Mouse (Mus musculus) liver, embryonic 14.5 days (tissue): Measurements from ENCODE around the gene Elfn1. TPM values are rescaled to one million over a fixed set of nuclear protein-coding genes. Genes with fewer than 3 reads are reported as not detected.
A peak's percentile ranks its signal among the peaks of the same experiment; 100 is the strongest.

Experiments
- ATAC-seq: fragments of 200-750 bp; cut with Nextera tagmentation; 2 replicates; pipeline ENCODE4 v1.8.0; 2017; ENCODE audit warnings: moderate number of reproducible peaks, mild to moderate bottlenecking, moderate library complexity; ENCODE audit not compliant: insufficient read depth
- DNase-seq, 3 experiments: peaks; one replicate each; pipeline ENCODE4 v3.0.0-alpha.2; 2012 to 2013; ENCODE audit warnings: low read depth in 3 of 3, low spot score in 3 of 3
- H3K27ac ChIP-seq: fragments of 300-500 bp; sonication (generic); 2 replicates; pipeline ENCODE4 v1.5.1; 2014; ENCODE audit warnings: moderate library complexity, mild to moderate bottlenecking, control low read depth, inconsistent platforms
- H3K27me3 ChIP-seq: fragments of 300-500 bp; sonication (generic); 2 replicates; pipeline ENCODE4 v1.6.1; 2014; ENCODE audit warnings: mild to moderate bottlenecking, low read length, moderate library complexity; ENCODE audit not compliant: control insufficient read depth, insufficient read depth
- H3K36me3 ChIP-seq: fragments of 300-500 bp; sonication (generic); replicated peaks from 2 replicates; pipeline ENCODE4 v1.6.1; 2014; ENCODE audit warnings: low read depth; ENCODE audit not compliant: control insufficient read depth, insufficient read depth
- H3K4me1 ChIP-seq, 2 experiments: fragments of 200-500 bp in 1 of 2; fragments of 300-500 bp in 1 of 2; sonication (generic) in 1 of 2; replicated peaks; 2 replicates each; pipeline ENCODE4 v1.6.1; 2012 to 2014; ENCODE audit warnings: antibody characterized with exemption in 1 of 2, inconsistent platforms in 1 of 2, low read length in 1 of 2; ENCODE audit not compliant: control insufficient read depth in 2 of 2, insufficient read depth in 2 of 2
- H3K4me2 ChIP-seq: fragments of 300-500 bp; sonication (generic); 2 replicates; pipeline ENCODE4 v1.6.1; 2014; ENCODE audit warnings: low read depth, mild to moderate bottlenecking, control low read depth, moderate library complexity
- H3K4me3 ChIP-seq, 2 experiments: fragments of 200-500 bp in 1 of 2; fragments of 300-500 bp in 1 of 2; sonication (generic) in 1 of 2; 2 replicates each; pipeline ENCODE4 v1.5.1; 2012 to 2014; ENCODE audit warnings: low read depth in 2 of 2, low read length in 2 of 2, mild to moderate bottlenecking in 2 of 2, control low read depth in 1 of 2, inconsistent platforms in 1 of 2, moderate library complexity in 1 of 2; ENCODE audit not compliant: insufficient read depth in 1 of 2
- H3K9ac ChIP-seq: fragments of 300-500 bp; sonication (generic); replicated peaks from 2 replicates; pipeline ENCODE4 v1.6.1; 2014; ENCODE audit warnings: mild to moderate bottlenecking, control low read depth, moderate library complexity
- H3K9me3 ChIP-seq: fragments of 300-500 bp; sonication (generic); 2 replicates; pipeline ENCODE4 v1.6.1; 2016; ENCODE audit warnings: low read length, mixed read lengths; ENCODE audit not compliant: control insufficient read depth
- CTCF ChIP-seq: IDR thresholded peaks from 2 replicates; pipeline ENCODE4 v1.5.1; 2016; ENCODE audit warnings: antibody characterized with exemption, low read depth, control low read depth
- EP300 ChIP-seq: IDR thresholded peaks from 2 replicates; pipeline ENCODE4 v1.6.1; 2016; ENCODE audit warnings: antibody characterized with exemption, low read depth
- WGBS: fragments of 180-500 bp; shearing (Covaris S2); extraction: QIAGEN DNeasy Blood & Tissue Kit; methylation state at CpG from one replicate; pipeline ENCODE4 v1.1.7; 2014; ENCODE audit not compliant: insufficient replicate concordance; 5-methylcytosine and 5-hydroxymethylcytosine counted together
- polyA plus RNA-seq, 2 experiments: library from polyadenylated mRNA; depleted of rRNA in 1 of 2; stranded (reverse) in 1 of 2; unstranded in 1 of 2; fragments of >200 nt; fragmentation: Nextera tagmentation in 1 of 2; extraction: Ambion mirVana in 1 of 2; gene quantifications; 2 replicates each; pipeline versions ENCODE4 v1.2.1 to v1.2.3; 2012 to 2014

Gene Elfn1
- polyA plus RNA-seq, 2 experiments = 0.09 TPM; not detected in 1

DNA sequence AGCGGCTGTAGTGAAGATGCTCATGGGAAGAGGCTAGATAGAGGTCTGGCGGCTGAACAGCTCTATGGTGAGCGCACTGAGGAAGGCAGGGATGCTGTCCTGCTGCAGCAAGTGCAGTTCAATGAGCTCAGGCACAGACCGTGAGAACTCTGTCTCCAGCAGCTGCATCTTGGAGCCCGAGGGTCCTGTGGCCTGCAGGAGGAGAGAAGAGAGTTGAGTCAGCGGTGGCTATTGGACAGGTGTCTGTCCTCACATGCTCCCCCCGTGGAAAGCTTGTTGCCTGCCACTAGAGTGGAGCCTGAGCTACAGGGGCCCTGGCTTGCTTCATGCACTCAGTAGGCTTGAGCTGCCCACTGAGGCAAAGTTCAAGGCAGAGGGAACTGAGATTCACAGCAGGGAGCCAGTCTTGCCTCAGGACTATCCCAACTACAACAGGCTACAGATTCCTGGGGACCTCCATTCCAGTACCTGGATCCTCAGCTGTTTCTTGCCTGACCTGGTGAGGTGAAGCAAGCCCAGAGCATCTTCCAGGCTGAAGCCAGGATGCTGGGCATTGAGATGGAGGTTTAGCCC is 101.4 kb downstream of the Elfn1 start:
- H3K36me3 ChIP-seq = no peaks in the 10 kb centered on the region
- no peak overlapping the region for H3K4me2 ChIP-seq
- TF ChIP-seq EP300 (no peak), CTCF (no peak)
- ATAC-seq (no peak), DNase-seq (no peak)
- WGBS = 78% methylated on average over 7 of the region's 7 CpGs
- H3K27ac ChIP-seq = no peak overlapping the region
- no peak overlapping the region for H3K9ac ChIP-seq
- H3K9me3 ChIP-seq = no peaks in the 10 kb centered on the region
- peaks cover 13 to 17% of the 10 kb centered on the region in 2 experiments for H3K4me1 ChIP-seq
- no peaks in the 10 kb centered on the region for H3K27me3 ChIP-seq
- no peak overlapping the region for H3K4me3 ChIP-seq

DNA sequence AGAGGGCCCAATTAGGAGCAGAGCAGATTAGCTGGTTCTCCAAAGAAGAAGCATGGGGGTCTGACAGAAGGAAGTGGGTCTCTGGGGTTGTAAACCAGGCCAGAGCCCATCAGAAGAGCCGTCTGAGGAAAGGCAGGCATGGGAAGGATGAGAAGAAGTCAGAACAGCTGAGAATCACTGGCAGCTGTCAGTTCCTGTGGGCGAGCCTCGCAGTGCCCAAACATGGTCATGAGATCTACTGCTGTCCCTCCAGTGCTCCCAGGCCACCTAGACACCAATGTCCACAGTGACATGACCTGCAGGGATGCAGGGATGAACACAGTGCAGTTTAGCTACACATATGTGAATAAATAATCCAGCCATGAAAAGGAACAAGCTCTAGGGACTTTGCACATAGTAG is 102.7 kb downstream of the Elfn1 start:
- Histone ChIP-seq H3K27ac (no peak overlapping the region), H3K9ac (no peak overlapping the region), H3K4me3 (no peak overlapping the region), H3K27me3 (no peaks in the 10 kb centered on the region), H3K4me2 (no peak overlapping the region), H3K4me1 (peaks cover 13 to 17% of the 10 kb centered on the region in 2 experiments), H3K36me3 (no peaks in the 10 kb centered on the region), H3K9me3 (no peaks in the 10 kb centered on the region)
- ATAC-seq = no peak
- no peak for TF ChIP-seq CTCF
- TF ChIP-seq EP300 = no peak
- 59% methylated on average over 3 of the region's 3 CpGs for WGBS
- no peak for DNase-seq

DNA sequence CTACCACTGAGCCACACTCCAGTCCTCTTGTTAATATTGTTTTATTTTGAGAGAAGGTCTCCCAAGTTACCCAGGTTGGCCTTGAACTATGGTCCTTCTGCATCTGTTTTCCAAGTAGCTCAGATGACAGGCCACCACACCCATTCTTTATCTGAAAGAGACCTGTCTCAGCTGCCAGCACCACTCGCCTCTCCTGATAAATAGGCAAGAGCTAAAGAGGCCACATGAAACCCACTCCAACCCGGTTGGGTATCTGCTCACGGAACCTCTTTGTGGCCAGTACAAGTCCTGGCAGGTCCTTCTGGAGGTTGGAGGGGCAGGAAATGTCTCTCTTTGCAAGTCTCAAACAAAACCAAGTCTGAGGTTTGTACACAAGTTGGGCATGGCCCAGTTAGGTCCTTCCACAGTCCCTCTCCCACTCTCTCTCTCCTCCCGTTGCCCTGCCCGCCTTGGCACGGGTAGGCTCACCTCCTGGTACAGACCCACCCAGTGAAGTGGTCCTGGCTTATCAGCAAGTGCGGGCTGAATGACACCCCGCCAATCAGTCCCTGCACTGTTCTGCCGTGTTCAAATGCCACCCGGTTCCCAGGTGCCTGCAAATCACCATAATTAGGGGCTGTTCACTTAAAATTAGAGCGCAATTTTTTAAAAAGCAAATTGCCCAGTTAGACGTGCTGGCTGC is 104.7 kb downstream of the Elfn1 start:
- Histone ChIP-seq H3K27ac (peak overlapping the region; percentile 87), H3K4me1 (peaks cover 13 to 19% of the 10 kb centered on the region in 2 experiments), H3K4me2 (peak overlapping the region; percentile 48), H3K27me3 (no peaks in the 10 kb centered on the region), H3K9me3 (no peaks in the 10 kb centered on the region), H3K4me3 (no peak overlapping the region), H3K9ac (peak overlapping the region; percentile 43; the same call in 1 of the 2 replicates), H3K36me3 (no peaks in the 10 kb centered on the region)
- DNase-seq = peak; percentile 66 to 72 (median 68)
- TF ChIP-seq EP300 (peak; percentile 66), CTCF (no peak)
- peak; percentile 94 for ATAC-seq
- WGBS = 36% methylated on average over 12 of the region's 12 CpGs

DNA sequence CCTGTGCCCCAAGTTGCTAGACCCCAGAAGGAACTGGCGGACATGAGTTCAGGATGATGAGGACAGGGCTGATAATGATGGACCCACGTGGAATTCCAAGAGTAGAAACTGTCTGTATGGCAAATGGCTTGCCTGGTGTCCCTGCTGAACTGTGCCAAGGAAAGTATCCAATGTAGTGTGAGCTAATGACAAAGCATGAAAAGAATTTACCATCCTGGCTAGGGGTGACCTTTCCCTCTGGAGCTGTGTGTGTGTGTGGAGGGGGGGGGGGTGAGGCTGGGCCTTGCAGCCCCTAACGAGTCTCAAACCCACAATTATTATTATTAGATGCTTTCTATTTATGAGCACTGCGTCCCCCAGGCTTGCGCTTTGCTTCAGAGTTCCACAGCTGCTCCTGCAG is 105.9 kb downstream of the Elfn1 start:
- ATAC-seq = no peak
- H3K4me2 ChIP-seq = no peak overlapping the region
- 87% methylated on average over 5 of the region's 5 CpGs for WGBS
- DNase-seq = no peak
- no peaks in the 10 kb centered on the region for H3K27me3 ChIP-seq
- H3K36me3 ChIP-seq = no peaks in the 10 kb centered on the region
- H3K9me3 ChIP-seq = no peaks in the 10 kb centered on the region
- H3K27ac ChIP-seq = peak overlapping the region; percentile 87
- no peak overlapping the region for H3K9ac ChIP-seq
- peaks cover 13 to 19% of the 10 kb centered on the region in 2 experiments for H3K4me1 ChIP-seq
- no peak for TF ChIP-seq EP300
- TF ChIP-seq CTCF = no peak
- H3K4me3 ChIP-seq = no peak overlapping the region

DNA sequence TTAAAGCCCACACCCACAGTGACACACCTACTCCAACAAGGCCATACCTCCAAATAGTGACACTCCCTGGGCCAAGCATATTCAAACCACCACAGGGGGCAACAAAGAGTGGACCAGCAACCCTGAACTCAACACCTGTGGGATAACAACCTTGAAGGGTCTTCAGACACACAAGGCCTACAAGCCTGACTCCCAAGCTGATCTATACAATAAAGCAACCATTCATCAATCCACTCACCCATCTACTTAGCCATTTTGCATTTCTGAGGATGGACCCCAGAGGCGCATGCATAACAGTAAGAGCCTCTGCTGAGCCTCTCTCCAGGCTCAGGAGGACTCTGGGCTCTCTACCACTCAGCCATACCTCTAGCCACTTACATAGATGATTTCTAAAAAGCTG is 109.2 kb downstream of the Elfn1 start:
- no peak for DNase-seq
- WGBS = 88% methylated on average over 1 of the region's 1 CpGs
- H3K4me3 ChIP-seq = no peak overlapping the region
- no peaks in the 10 kb centered on the region for H3K36me3 ChIP-seq
- H3K9me3 ChIP-seq = no peaks in the 10 kb centered on the region
- H3K9ac ChIP-seq = no peak overlapping the region
- no peak overlapping the region for H3K27ac ChIP-seq
- no peak for TF ChIP-seq EP300
- TF ChIP-seq CTCF = no peak
- no peaks in the 10 kb centered on the region for H3K27me3 ChIP-seq
- no peak overlapping the region for H3K4me2 ChIP-seq
- H3K4me1 ChIP-seq = peaks cover 13 to 19% of the 10 kb centered on the region in 2 experiments
- ATAC-seq = no peak
